In the genomic region with DNA sequence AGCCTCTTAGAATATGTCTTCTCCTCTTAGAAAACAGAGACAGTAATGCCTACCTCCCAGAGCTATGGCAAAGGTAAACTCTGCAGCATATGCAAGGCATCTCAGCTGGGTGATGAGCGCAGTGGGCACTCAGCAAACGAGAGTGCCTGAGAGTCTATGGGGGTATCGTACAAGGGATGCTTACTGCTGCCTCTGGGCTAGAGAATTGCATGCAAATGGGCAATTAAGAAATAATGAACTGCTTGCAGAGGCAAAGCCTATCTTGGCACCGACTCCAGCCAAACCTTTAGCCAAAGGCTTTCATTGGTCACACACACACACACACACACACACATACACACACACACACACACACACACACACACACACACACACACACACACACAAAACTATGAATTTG, we compare ENCODE assay signal across 20 mouse cellular contexts.
DNase-seq lines count a peak whose midpoint lies in the region; ATAC-seq and TF ChIP-seq lines count a peak whose summit lies in the region.
"Had no signal": no experiment of that assay in that cellular context is flagged by ENCODE, and none has a peak within 500 bp of the region (broad histone marks: within the 10 kb centered on the region; RNA-seq: fewer than 3 reads in every experiment).

No protein-coding gene starts in this region.

- H3K36me3 ChIP-seq in hindbrain, embryonic 14.5 days (replicated peaks; ENCODE audit: control insufficient read depth, insufficient read depth): no peaks in the 10 kb centered on the region
- H3K36me3 ChIP-seq in hindbrain, embryonic 13.5 days: no peaks in the 10 kb centered on the region
- H3K36me3 ChIP-seq in neural tube, embryonic 13.5 days: no peaks in the 10 kb centered on the region
- no peaks in the 10 kb centered on the region for H3K36me3 ChIP-seq in neural tube, embryonic 15.5 days
- H3K36me3 ChIP-seq in forebrain, embryonic 16.5 days (ENCODE audit: control insufficient read depth, insufficient read depth): no peaks in the 10 kb centered on the region
- H3K36me3 ChIP-seq: embryonic facial prominence, embryonic 15.5 days; heart, embryonic 13.5 days; kidney, embryonic 15.5 days; limb, embryonic 15.5 days; liver, embryonic 15.5 days had no signal

- H3K9ac ChIP-seq in hindbrain, embryonic 14.5 days: no peak overlapping the region
- H3K9ac ChIP-seq in hindbrain, embryonic 13.5 days: no peak overlapping the region
- no peak overlapping the region for H3K9ac ChIP-seq in neural tube, embryonic 13.5 days
- H3K9ac ChIP-seq in neural tube, embryonic 15.5 days (replicated peaks): no peak overlapping the region
- no peak overlapping the region for H3K9ac ChIP-seq in forebrain, embryonic 16.5 days (replicated peaks; ENCODE audit: low read depth, low read length)
- H3K9ac ChIP-seq: embryonic facial prominence, embryonic 15.5 days; heart, embryonic 13.5 days; kidney, embryonic 15.5 days; limb, embryonic 15.5 days; liver, embryonic 15.5 days had no signal

- H3K4me3 ChIP-seq in hindbrain, embryonic 14.5 days (replicated peaks; ENCODE audit: low read length): no peak overlapping the region
- no peak overlapping the region for H3K4me3 ChIP-seq in hindbrain, embryonic 13.5 days
- H3K4me3 ChIP-seq in neural tube, embryonic 13.5 days: no peak overlapping the region
- H3K4me3 ChIP-seq in neural tube, embryonic 15.5 days (replicated peaks): no peak overlapping the region
- no peak overlapping the region for H3K4me3 ChIP-seq in forebrain, embryonic 16.5 days (replicated peaks; ENCODE audit: low read length)
- H3K4me3 ChIP-seq: embryonic facial prominence, embryonic 15.5 days; heart, embryonic 13.5 days; kidney, embryonic 15.5 days; limb, embryonic 15.5 days; liver, embryonic 15.5 days; myocyte had no signal

- no peaks in the 10 kb centered on the region for H3K4me1 ChIP-seq in hindbrain, embryonic 14.5 days (replicated peaks; ENCODE audit: control insufficient read depth, insufficient read depth, low read length)
- peaks cover 6% of the 10 kb centered on the region for H3K4me1 ChIP-seq in hindbrain, embryonic 13.5 days (replicated peaks)
- peaks cover 7% of the 10 kb centered on the region for H3K4me1 ChIP-seq in neural tube, embryonic 13.5 days (replicated peaks)
- H3K4me1 ChIP-seq in neural tube, embryonic 15.5 days: peaks cover 4% of the 10 kb centered on the region; the same call in 1 of the 2 replicates
- peaks cover 5% of the 10 kb centered on the region for H3K4me1 ChIP-seq in forebrain, embryonic 16.5 days (replicated peaks; ENCODE audit: control insufficient read depth, insufficient read depth, low read length)
- H3K4me1 ChIP-seq: embryonic facial prominence, embryonic 15.5 days; heart, embryonic 13.5 days; kidney, embryonic 15.5 days; limb, embryonic 15.5 days; liver, embryonic 15.5 days had no signal

- WGBS in hindbrain, embryonic 14.5 days: 39% methylated on average over 4 of the region's 4 CpGs
- WGBS in hindbrain, embryonic 13.5 days: 44% methylated on average over 4 of the region's 4 CpGs
- 27% methylated on average over 4 of the region's 4 CpGs for WGBS in neural tube, embryonic 13.5 days
- 19% methylated on average over 4 of the region's 4 CpGs for WGBS in neural tube, embryonic 15.5 days
- 14% methylated on average over 4 of the region's 4 CpGs for WGBS in forebrain, embryonic 16.5 days

- TF ChIP-seq POLR2A in brain, embryonic 14.5 days (IDR thresholded peaks at IDR 0.05; ENCODE audit: borderline replicate concordance, extremely low read depth, insufficient read depth, insufficient read length, poor library complexity, severe bottlenecking): no peak

- H3K9me3 ChIP-seq in hindbrain, embryonic 14.5 days (ENCODE audit: control insufficient read depth, low read length): no peaks in the 10 kb centered on the region
- no peaks in the 10 kb centered on the region for H3K9me3 ChIP-seq in hindbrain, embryonic 13.5 days
- H3K9me3 ChIP-seq in neural tube, embryonic 13.5 days: no peaks in the 10 kb centered on the region
- no peaks in the 10 kb centered on the region for H3K9me3 ChIP-seq in neural tube, embryonic 15.5 days (replicated peaks)
- H3K9me3 ChIP-seq in forebrain, embryonic 16.5 days (ENCODE audit: control insufficient read depth, low read length): no peaks in the 10 kb centered on the region
- H3K9me3 ChIP-seq: embryonic facial prominence, embryonic 15.5 days; heart, embryonic 13.5 days; kidney, embryonic 15.5 days; limb, embryonic 15.5 days; liver, embryonic 15.5 days had no signal

- DNase-seq in hindbrain, embryonic 14.5 days (ENCODE audit: low spot score): no peak
- DNase-seq in brain, embryonic 14.5 days (ENCODE audit: low read depth): peak; percentile 95
- DNase-seq in thymus, postnatal 10 days (ENCODE audit: low spot score in 2 of 2): no peak
- DNase-seq: cerebellum, postnatal 25 days; kidney, postnatal 4 days; thymus, postnatal 4 days had no signal

- no peak overlapping the region for H3K27ac ChIP-seq in hindbrain, embryonic 14.5 days
- H3K27ac ChIP-seq in hindbrain, embryonic 13.5 days: no peak overlapping the region
- no peak overlapping the region for H3K27ac ChIP-seq in neural tube, embryonic 13.5 days (replicated peaks)
- no peak overlapping the region for H3K27ac ChIP-seq in neural tube, embryonic 15.5 days (replicated peaks)
- no peak overlapping the region for H3K27ac ChIP-seq in forebrain, embryonic 16.5 days (ENCODE audit: low read length)
- H3K27ac ChIP-seq: embryonic facial prominence, embryonic 15.5 days; heart, embryonic 13.5 days; kidney, embryonic 15.5 days; limb, embryonic 15.5 days; liver, embryonic 15.5 days had no signal

- no peaks in the 10 kb centered on the region for H3K27me3 ChIP-seq in hindbrain, embryonic 14.5 days (ENCODE audit: control insufficient read depth, insufficient read depth, low read length)
- H3K27me3 ChIP-seq in hindbrain, embryonic 13.5 days: no peaks in the 10 kb centered on the region
- H3K27me3 ChIP-seq in neural tube, embryonic 13.5 days: no peaks in the 10 kb centered on the region
- no peaks in the 10 kb centered on the region for H3K27me3 ChIP-seq in neural tube, embryonic 15.5 days (replicated peaks)
- no peaks in the 10 kb centered on the region for H3K27me3 ChIP-seq in forebrain, embryonic 16.5 days (replicated peaks; ENCODE audit: control insufficient read depth, insufficient read depth, low read length)
- H3K27me3 ChIP-seq: embryonic facial prominence, embryonic 15.5 days; heart, embryonic 13.5 days; kidney, embryonic 15.5 days; limb, embryonic 15.5 days; liver, embryonic 15.5 days had no signal

- ATAC-seq in hindbrain, embryonic 14.5 days (ENCODE audit: low FRiP score): peak; percentile 21; the same call in 1 of the 2 replicates
- no peak for ATAC-seq in hindbrain, embryonic 13.5 days (ENCODE audit: low FRiP score)
- ATAC-seq in neural tube, embryonic 13.5 days (ENCODE audit: low read depth): peak; percentile 53; the same call in 1 of the 2 replicates
- ATAC-seq in neural tube, embryonic 15.5 days (ENCODE audit: low FRiP score): no peak; the same call in 1 of the 2 replicates
- peak; percentile 88 for ATAC-seq in forebrain, embryonic 16.5 days
- ATAC-seq: hindbrain, embryonic 16.5 days; intestine, postnatal 0 days; lung, postnatal 0 days had no signal

- TF ChIP-seq CTCF in brain, embryonic 14.5 days (IDR thresholded peaks at IDR 0.05; ENCODE audit: borderline replicate concordance, extremely low read depth, insufficient read depth, insufficient read length): no peak

- no peak overlapping the region for H3K4me2 ChIP-seq in hindbrain, embryonic 14.5 days (replicated peaks)
- H3K4me2 ChIP-seq in hindbrain, embryonic 13.5 days: no peak overlapping the region
- no peak overlapping the region for H3K4me2 ChIP-seq in neural tube, embryonic 13.5 days
- H3K4me2 ChIP-seq in neural tube, embryonic 15.5 days: no peak overlapping the region
- no peak overlapping the region for H3K4me2 ChIP-seq in forebrain, embryonic 16.5 days (ENCODE audit: low read length)
- H3K4me2 ChIP-seq: embryonic facial prominence, embryonic 15.5 days; heart, embryonic 13.5 days; kidney, embryonic 15.5 days; limb, embryonic 15.5 days; liver, embryonic 15.5 days; midbrain, embryonic 11.5 days had no signal

Comparison
In these comparisons a context has a peak if more than half of its experiments do, and no peak if none do; other contexts are left out.
1. ATAC-seq: peak in hindbrain, embryonic 14.5 days (single experiment), neural tube, embryonic 13.5 days (single experiment) and forebrain, embryonic 16.5 days (single experiment); none in hindbrain, embryonic 13.5 days (single experiment) and neural tube, embryonic 15.5 days (single experiment).